Mouse (Mus musculus): ENCODE results near the gene Armcx4. TPM values are rescaled to one million over a fixed set of nuclear protein-coding genes. Genes with fewer than 3 reads are reported as not detected.

Armcx4 gene
- 2.1 and 4.1 TPM in 2 replicates for polyA plus RNA-seq (2012; rRNA removed)

GRCm38 (mm10) chrX:134686267-134686666, at the start of gene Armcx4:
Gene Armcx4 (plus strand): TSS chrX:134686519.
- TF ChIP-seq POLR2A (IDR thresholded peaks at IDR 0.05; ENCODE audit: borderline replicate concordance, extremely low read depth, low read depth, low read length) (peak; percentile 61; the same call in 1 of the 2 replicates), CTCF (IDR thresholded peaks at IDR 0.05; ENCODE audit: insufficient read depth, low read length) (no peak)
- Histone ChIP-seq H3K4me3 (replicated peaks; ENCODE audit: extremely low read depth, low read depth, low read length) (peak within 1 kb of the TSS; percentile 85), H3K4me1 (ENCODE audit: control insufficient read depth, insufficient read depth, low read length) (no peaks in the 10 kb centered on the region)
- WGBS = 25% methylated on average over 33 of the region's 33 CpGs
- DNase-seq = peak; percentile 22

- WGBS = 47% methylated on average over 10 of the region's 10 CpGs
- no peak for TF ChIP-seq POLR2A (IDR thresholded peaks at IDR 0.05; ENCODE audit: borderline replicate concordance, extremely low read depth, low read depth, low read length)
- no peak for TF ChIP-seq CTCF (IDR thresholded peaks at IDR 0.05; ENCODE audit: insufficient read depth, low read length)
- DNase-seq = no peak
- Histone ChIP-seq H3K4me3 (replicated peaks; ENCODE audit: extremely low read depth, low read depth, low read length) (no peak overlapping the region), H3K4me1 (ENCODE audit: control insufficient read depth, insufficient read depth, low read length) (no peaks in the 10 kb centered on the region; the same call in 1 of the 2 replicates)
Observed at GRCm38 (mm10) chrX:134641000-134641760, 45.1 kb upstream of the Armcx4 start.

DNA sequence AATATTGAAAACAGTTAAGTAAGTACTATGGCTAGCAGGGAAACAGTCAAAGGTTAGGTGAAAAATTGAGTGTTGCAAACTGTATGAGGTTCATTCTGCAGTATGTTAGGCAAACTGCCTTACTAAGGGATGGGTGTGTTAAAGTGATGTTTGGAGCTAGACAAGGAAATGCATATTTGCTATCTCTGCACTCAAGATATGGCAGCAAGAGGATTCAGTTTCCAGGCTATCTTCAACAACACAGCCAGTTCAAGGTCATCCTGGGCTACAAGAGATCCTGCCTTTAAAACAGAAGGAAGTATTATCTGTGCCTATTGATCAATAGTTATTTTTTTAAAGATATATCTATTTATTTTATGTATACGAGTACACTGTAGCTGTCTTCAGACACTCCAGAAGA, 40.0 kb upstream of the Armcx4 start:
- no peak for TF ChIP-seq POLR2A (IDR thresholded peaks at IDR 0.05; ENCODE audit: borderline replicate concordance, extremely low read depth, low read depth, low read length)
- TF ChIP-seq CTCF (IDR thresholded peaks at IDR 0.05; ENCODE audit: insufficient read depth, low read length) = no peak
- H3K4me1 ChIP-seq (ENCODE audit: control insufficient read depth, insufficient read depth, low read length) = no peaks in the 10 kb centered on the region; the same call in 1 of the 2 replicates
- WGBS = 74% methylated on average over 1 of the region's 1 CpGs
- DNase-seq = no peak
- H3K4me3 ChIP-seq (replicated peaks; ENCODE audit: extremely low read depth, low read depth, low read length) = no peak overlapping the region

DNA sequence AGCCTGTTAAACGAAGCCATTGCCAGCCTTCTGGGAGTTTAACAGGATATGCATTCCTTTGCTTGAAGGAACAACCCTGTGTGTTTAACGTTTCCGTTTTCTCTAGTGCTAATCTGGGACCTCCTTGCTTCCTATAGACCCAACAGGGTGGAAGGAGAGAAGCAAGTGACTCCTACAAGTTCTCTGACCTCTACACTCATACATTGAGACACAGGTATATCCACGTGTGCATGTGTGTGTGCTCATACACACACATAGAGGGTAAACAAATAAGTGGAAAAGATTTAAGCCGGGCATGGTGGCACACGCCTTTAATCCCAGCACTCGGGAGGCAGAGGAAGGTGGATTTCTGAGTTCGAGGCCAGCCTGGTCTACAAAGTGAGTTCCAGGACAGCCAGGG, 38.9 kb upstream of the Armcx4 start:
- Histone ChIP-seq H3K4me3 (replicated peaks; ENCODE audit: extremely low read depth, low read depth, low read length) (no peak overlapping the region), H3K4me1 (ENCODE audit: control insufficient read depth, insufficient read depth, low read length) (no peaks in the 10 kb centered on the region)
- WGBS = 53% methylated on average over 8 of the region's 8 CpGs
- DNase-seq = no peak
- TF ChIP-seq POLR2A (IDR thresholded peaks at IDR 0.05; ENCODE audit: borderline replicate concordance, extremely low read depth, low read depth, low read length) (no peak), CTCF (IDR thresholded peaks at IDR 0.05; ENCODE audit: insufficient read depth, low read length) (no peak)

GRCm38 (mm10) chrX:134648031-134648692, 38.2 kb upstream of the Armcx4 start:
- Histone ChIP-seq H3K4me1 (ENCODE audit: control insufficient read depth, insufficient read depth, low read length) (no peaks in the 10 kb centered on the region), H3K4me3 (replicated peaks; ENCODE audit: extremely low read depth, low read depth, low read length) (no peak overlapping the region)
- WGBS = 29% methylated on average over 11 of the region's 11 CpGs
- TF ChIP-seq CTCF (IDR thresholded peaks at IDR 0.05; ENCODE audit: insufficient read depth, low read length) (0 out of 2 replicates have a peak, but pooled peaks have one; percentile 11), POLR2A (IDR thresholded peaks at IDR 0.05; ENCODE audit: borderline replicate concordance, extremely low read depth, low read depth, low read length) (no peak)
- peak; percentile 53 for DNase-seq

DNA sequence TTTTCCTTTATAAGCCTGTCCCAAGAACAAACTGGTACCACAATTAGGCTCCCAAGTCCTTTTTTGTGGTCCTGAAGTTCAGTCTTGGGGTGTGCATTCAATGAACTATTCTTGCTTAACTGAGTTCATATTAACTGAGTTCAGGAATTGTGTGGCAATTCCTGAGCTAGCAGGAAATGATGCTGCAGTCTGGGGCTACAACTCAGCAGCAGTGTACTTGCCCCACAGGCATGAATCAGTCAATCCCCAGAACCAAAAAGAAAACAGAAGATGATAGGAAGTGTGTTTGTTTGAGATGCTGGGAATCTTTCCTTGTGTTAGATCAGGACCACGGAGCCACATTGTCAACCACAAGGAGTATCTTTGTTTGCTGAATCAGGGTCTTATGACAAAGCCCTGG, 34.3 kb upstream of the Armcx4 start:
- Histone ChIP-seq H3K4me1 (ENCODE audit: control insufficient read depth, insufficient read depth, low read length) (no peaks in the 10 kb centered on the region), H3K4me3 (replicated peaks; ENCODE audit: extremely low read depth, low read depth, low read length) (no peak overlapping the region)
- WGBS = 57% methylated on average over 1 of the region's 1 CpGs
- DNase-seq = no peak
- TF ChIP-seq POLR2A (IDR thresholded peaks at IDR 0.05; ENCODE audit: borderline replicate concordance, extremely low read depth, low read depth, low read length) (no peak), CTCF (IDR thresholded peaks at IDR 0.05; ENCODE audit: insufficient read depth, low read length) (no peak)

DNA sequence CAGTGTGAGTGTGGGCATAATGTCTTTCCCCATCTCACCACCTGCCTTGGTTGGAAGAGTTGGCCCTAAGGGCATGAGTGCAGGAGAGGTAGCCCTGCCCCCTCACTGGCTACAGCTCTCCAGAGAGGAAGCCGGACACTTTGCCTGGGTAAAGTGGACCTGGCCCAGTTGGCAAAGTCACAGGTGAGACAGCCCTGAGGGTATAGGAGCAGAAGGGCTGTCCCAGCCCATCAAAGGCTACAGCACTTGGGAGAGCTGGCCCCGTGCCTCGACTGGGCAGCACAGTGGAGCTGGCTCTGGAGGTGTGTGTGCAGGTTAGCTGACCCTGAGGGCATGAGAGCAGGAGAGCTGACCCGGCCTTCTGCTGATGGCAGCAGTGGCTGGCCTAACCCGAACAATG, 24.7 kb upstream of the Armcx4 start:
- no peaks in the 10 kb centered on the region for H3K4me1 ChIP-seq (ENCODE audit: control insufficient read depth, insufficient read depth, low read length)
- DNase-seq = no peak
- TF ChIP-seq CTCF (IDR thresholded peaks at IDR 0.05; ENCODE audit: insufficient read depth, low read length) (no peak), POLR2A (IDR thresholded peaks at IDR 0.05; ENCODE audit: borderline replicate concordance, extremely low read depth, low read depth, low read length) (no peak)
- WGBS = 78% methylated on average over 5 of the region's 5 CpGs
- no peak overlapping the region for H3K4me3 ChIP-seq (replicated peaks; ENCODE audit: extremely low read depth, low read depth, low read length)

GRCm38 (mm10) chrX:134675022-134675421, 11.3 kb upstream of the Armcx4 start:
- Histone ChIP-seq H3K4me1 (ENCODE audit: control insufficient read depth, insufficient read depth, low read length) (no peaks in the 10 kb centered on the region), H3K4me3 (replicated peaks; ENCODE audit: extremely low read depth, low read depth, low read length) (no peak overlapping the region)
- no peak for TF ChIP-seq POLR2A (IDR thresholded peaks at IDR 0.05; ENCODE audit: borderline replicate concordance, extremely low read depth, low read depth, low read length)
- no peak for TF ChIP-seq CTCF (IDR thresholded peaks at IDR 0.05; ENCODE audit: insufficient read depth, low read length)
- no peak for DNase-seq
- WGBS = 48% methylated on average over 5 of the region's 5 CpGs

DNA sequence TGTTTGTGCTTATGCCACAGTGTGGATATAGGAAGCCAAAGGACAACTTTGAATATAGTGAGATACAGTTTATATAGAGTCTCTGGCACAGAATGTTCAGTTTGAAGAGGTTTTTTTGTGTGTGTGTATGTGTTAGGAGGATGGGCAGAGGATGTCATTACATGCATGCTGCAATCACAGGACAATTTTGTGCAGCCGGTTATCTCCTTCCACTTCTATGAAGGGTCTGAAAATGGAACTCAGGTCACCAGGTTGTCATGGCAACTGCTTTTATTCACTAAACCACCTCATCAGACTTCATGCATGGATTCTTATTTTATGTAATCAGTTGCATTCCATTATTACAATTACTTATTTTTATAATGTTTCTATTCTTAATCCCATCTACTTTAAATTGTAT, 10.4 kb upstream of the Armcx4 start:
- TF ChIP-seq POLR2A (IDR thresholded peaks at IDR 0.05; ENCODE audit: borderline replicate concordance, extremely low read depth, low read depth, low read length) = no peak
- WGBS = 78% methylated on average over 1 of the region's 1 CpGs
- no peaks in the 10 kb centered on the region for H3K4me1 ChIP-seq (ENCODE audit: control insufficient read depth, insufficient read depth, low read length)
- H3K4me3 ChIP-seq (replicated peaks; ENCODE audit: extremely low read depth, low read depth, low read length) = no peak overlapping the region
- DNase-seq = no peak

GRCm38 (mm10) chrX:134684936-134685335, 1.4 kb upstream of the Armcx4 start:
- no peak for DNase-seq

More at GRCm38 (mm10) chrX:134684936-134685335, 1.4 kb upstream of the Armcx4 start:
- 50% methylated on average over 5 of the region's 5 CpGs for WGBS
- Histone ChIP-seq H3K4me1 (ENCODE audit: control insufficient read depth, insufficient read depth, low read length) (no peaks in the 10 kb centered on the region), H3K4me3 (replicated peaks; ENCODE audit: extremely low read depth, low read depth, low read length) (no peak overlapping the region)
- TF ChIP-seq POLR2A (IDR thresholded peaks at IDR 0.05; ENCODE audit: borderline replicate concordance, extremely low read depth, low read depth, low read length) (no peak), CTCF (IDR thresholded peaks at IDR 0.05; ENCODE audit: insufficient read depth, low read length) (no peak)
